Mouse (Mus musculus): Measurements from ENCODE around the gene Als2cl.

Gene Als2cl

DNA sequence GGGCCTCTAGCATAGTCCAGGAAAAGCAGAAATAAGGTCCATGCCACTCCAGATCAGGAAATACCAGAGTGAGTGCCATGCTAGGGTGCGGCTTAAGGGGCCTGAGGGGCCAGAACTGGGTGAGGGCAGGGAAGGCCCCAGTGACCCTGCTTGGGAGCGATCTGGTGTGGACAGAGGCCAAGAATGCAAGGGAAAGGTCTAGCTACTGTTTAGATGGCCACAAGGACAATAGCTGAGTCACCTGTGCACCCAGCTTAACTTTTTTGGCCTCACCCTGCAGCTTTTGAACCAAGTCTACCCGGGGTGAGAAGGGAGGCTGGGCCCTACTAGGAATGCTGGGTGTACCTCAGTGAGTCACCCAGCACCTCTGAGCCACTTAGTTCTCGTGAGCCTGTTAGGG lies 1.1 kb downstream of the Als2cl start:
- no peak for DNase-seq (ENCODE audit: low spot score in 2 of 2)

DNA sequence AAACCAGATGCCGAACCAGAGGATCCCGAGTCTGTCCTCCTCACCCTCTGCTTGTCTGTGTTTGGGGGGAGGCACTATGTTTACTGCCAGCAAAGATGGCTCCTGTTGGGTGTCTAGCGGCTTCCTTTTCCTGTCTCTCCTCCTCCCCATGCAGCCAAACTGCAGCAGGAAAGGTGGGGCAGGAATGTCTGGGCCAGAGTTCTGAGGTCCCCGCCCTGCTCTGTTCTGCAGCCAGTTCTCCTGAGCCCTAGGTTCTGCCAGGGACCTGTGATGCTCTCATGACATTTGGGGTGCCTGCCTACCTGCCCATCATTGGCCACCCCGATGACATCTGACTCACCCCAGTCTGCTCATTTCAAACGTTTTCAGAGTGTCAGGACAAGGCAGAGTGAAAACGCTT lies 2.3 kb downstream of the Als2cl start:
- DNase-seq (ENCODE audit: low spot score in 2 of 2), result no peak

DNA sequence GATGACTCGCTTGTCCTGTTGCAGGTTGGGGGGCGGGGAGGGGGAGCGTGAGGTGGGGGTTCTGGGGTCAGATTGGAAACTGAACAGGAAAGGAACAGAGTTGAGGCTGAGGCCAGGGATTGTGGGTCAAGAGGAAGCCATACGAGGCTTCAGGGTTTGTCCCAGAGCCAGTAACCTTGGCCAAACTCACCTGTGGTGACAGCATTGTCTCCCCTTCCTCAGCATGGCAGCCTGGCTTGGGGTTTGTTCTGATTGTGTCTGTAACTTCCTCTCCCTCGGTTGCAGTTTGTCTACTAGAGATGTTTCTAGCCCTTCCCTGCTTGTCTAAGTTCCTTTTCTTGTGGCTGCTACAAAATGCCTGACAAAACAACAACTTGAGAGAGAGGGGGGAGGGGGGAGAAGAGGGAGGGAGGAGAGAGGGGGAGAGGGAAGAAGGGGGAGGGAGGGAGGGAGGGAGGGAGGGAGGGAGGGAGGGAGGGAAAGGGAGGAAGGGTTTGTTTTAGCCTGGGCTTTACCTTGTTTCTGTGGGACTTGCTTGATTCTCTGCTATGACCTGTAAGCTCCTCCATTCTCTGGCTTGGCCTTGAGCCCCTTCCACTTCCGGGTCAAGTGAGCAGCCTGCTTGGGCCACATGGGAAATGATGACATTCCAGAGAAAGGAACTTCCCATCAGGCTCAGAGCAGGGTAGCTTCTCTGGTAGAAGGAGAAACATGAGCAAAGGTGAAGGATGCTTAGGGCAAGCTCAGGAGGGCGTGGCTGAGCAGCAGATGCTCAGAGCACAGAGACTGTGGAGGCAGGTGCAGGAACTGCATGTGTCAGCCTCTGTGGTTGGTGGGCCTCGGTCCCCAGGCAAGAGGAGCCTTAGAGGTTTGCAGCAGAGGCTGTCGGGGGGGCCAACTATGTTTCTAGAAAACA lies 8.0 kb downstream of the Als2cl start:
- no peak for DNase-seq (ENCODE audit: low spot score in 2 of 2)

DNA sequence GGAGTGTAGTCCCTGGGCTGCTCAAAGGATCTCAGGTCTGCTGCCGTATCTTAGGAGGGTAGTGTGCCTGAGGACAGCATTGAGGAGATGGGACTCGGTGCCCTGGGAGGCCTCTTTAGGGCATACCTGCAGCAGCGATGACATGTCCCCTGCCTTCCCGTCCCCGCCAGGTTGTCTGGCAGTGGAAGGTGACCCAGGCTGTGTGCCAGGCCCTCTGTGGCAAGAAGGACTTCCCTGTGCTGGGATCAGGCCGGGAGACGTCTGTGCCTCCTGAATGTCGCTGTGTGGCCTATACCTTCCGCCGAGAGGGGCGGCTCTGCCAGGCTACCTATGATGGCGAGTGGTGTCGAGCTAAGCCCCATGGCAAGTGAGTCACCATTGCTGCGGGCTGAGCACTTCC lies 9.3 kb downstream of the Als2cl start:
- no peak for DNase-seq (ENCODE audit: low spot score in 2 of 2)

DNA sequence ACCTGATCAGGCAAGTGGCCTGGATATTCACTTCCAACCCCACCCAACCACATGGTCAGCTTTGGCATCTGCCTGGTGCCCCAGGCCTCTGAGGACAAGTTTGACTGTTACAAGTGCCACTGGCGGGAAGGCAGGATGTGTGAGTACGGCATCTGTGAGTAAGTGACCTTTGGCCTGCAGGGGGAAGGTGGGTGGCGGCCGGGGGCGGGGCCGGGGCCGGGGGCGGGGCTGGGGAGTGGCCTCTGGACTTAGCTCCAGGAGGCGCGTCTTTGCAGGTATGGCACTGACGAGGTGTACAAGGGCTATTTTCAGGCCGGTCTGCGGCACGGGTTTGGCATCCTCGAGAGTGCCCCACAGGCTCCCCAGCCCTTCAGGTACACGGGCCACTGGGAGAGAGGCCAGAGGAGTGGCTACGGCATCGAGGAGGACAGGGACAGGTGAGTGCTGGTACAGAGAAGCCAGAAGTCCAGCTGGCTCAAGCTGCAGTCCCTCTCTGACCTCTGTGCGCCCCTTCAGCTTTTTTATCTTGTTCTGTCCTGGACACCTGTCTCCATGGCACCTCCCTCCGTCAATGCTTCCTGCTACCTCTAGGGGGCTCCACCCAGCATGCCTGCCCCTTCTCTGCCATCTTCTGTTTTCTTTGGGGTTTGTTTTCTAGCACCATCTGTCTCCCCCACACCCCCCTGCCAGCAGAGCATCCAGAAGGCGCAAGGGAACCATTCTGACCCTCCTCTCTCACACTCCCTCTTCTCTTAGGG lies 10.5 kb downstream of the Als2cl start:
- DNase-seq (ENCODE audit: low spot score in 2 of 2), result no peak

DNA sequence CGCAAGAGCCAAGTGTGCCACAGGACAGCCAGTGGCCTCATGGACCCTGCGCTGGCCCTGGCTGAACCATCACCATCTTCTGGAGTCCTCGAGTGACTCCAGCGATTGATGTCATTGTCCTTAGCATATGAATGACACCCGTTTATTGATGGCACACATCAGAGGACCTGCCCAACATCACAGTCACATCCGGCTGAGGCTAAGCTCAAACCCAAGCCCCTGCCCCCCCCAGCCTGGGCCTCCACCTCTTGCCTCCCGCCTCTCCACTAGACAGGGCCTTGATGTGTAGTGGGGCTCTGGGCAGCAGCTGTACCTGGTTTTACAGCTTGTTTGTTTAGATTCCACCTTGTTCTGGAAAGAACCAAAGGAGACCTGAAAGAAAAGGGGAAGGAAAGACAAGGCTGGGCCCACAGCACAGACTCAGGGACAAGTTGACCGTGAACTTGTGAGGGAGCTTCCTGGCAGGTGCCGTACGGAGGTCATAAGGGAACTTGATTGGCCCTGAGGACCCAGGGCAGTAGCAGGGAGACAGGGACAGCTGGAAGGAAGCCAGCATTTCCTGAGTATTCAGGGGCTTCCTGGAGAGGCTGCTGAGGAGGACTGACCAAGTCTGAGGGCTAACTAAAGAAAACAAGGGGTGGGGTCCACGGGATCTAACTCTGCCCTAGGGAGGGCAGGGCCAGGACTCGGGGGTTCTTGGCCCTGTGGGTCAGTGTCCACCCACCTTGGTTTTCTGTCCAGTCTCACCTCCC lies 11.6 kb downstream of the Als2cl start:
- no peak for DNase-seq (ENCODE audit: low spot score in 2 of 2)

DNA sequence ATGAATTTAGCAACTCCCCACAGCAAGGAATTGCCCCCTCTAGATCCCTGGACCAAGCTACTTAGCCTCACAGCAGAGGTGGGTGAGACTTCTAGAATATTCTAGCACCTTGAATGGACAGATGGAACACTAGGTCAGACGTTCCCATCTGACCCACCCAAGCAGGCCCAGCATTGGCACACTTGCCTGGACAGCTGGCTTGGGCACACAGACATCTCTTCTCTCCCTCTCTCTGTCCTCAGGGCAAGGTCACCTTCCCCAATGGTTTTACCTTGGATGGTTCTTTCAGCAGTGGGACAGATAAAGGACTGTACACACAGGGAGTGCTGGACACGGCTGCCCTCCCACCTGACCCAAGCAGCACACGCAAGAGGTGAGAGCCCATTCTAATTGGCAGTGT lies 12.9 kb downstream of the Als2cl start:
- no peak for DNase-seq (ENCODE audit: low spot score in 2 of 2)

DNA sequence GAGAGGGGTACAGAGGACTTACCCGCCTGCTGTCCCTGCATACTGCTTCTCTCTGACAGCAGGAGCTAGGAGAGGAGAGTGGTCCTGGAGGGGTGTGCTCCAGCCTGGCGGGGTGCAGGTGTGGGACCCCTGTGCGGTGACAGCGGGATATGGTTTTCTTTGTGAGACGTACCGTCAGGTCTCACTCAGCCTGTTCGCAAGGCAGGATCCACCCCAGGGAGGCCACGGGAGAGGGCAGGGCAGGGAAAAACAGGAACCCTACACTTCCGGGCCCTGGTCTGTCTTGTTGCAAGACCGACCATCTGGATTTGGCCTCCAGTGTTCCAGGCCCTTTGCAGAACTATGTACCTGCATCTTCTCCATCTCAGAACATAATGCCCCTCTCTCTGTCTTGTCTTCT lies 13.8 kb downstream of the Als2cl start:
- no peak for DNase-seq (ENCODE audit: low spot score in 2 of 2)

DNA sequence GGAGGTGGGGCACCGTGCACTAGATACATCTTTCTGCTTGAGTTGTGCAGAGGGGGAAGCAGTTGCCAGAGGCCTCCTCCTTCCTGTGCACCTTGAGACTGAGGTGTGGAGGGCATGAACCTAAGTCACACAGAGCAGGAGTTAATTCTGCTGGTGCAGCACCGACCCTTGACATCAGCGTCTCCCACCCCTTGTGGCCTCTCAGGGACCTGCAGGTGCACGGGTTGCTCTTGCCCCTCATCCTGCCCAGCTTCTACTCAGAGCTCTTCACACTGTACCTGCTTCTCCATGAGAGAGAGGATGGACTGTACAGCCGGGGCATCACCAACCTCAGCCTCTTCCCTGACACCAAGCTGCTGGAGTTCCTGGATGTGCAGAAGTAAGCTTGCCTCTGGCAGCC lies 15.8 kb downstream of the Als2cl start:
- DNase-seq (ENCODE audit: low spot score in 2 of 2), result no peak

DNA sequence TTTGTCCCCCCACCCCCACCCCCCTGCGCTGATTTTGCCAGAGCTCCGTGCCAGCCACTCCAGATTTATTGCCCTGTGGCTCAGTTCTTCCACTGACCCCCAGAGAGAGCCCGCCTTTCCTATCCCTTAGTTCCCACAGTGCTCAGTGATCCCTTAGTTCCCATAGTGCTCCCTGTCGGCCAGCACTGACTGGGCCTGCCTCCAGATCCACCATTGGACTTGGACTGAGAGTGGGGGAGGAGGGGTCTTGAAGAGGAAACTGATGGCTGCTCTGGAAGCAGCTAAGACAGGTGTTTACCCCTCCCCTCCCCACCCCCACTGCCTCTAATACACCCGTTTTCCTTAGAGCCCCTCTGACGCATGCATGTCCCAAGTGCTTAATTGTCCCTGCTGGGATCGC lies 16.3 kb downstream of the Als2cl start:
- DNase-seq (ENCODE audit: low spot score in 2 of 2), result no peak

DNA sequence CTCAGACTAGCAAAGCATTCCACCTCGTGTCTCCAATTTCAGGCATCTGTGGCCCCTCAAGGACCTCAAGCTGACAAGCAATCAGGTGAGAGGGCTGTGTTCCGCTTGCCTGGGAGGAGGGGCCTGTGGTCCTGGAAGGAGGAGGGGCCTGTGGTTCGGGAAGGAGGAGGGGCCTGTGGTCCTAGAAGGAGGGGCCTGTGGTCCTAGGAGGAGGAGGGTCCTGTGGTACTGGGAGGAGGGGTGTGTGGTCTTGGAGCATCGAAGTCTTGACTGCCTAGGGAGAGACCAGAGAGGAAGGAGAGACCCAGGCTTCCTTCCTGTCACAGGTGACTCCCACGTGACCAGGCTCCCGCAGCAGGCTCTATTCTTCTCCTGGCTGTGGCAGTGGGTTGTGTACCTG lies 16.9 kb downstream of the Als2cl start:
- peak in 1 of 2 experiments; percentile 32 for DNase-seq (ENCODE audit: low spot score in 2 of 2)

DNA sequence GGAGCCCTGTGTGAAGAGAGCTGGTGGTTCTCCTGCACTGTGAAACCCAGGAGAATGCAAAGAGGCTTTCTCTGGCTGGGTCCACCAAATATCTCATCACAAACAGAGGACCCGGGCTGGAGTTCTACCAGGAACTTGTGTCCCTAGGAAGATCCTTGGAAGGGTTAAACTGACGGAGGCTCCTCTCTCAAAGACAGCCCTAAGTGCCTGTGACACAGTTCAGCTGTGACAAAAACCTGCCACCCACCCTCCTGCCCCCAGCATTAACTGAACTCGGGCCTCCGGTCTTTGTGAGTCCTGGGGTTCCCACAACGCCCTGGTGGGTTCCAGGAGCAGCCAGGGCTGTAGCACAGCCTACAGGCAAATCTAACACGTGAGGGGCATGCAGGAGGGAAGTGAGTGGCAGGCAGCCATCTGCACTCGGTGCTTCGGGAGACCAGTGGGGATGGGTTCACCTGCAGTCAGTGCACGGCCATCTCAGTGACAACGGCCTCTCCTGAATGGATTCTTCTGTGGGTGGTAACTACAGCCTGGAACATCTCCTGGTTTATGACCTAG lies 19.9 kb downstream of the Als2cl start:
- no peak for DNase-seq (ENCODE audit: low spot score in 2 of 2)

DNA sequence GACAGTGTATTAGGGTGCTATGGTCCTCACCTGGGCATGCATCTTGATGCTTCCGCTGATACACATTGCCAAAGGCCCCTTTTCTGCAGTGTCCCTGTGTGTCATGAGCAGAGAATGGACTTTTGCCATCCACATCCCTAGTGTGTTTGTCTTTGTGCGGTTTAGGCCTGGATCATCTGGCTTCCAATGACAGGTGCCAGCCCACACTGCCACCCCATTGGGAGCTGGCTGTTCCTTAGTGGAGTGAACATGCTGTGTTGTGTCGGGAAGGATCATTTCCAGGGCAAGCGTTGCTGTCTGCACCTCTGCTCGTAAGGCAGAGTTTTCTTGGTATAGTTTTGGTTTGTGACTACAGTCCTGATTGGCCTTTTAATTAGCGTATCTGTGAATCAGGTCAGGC lies 21.5 kb downstream of the Als2cl start:
- no peak for DNase-seq (ENCODE audit: low spot score in 2 of 2)

DNA sequence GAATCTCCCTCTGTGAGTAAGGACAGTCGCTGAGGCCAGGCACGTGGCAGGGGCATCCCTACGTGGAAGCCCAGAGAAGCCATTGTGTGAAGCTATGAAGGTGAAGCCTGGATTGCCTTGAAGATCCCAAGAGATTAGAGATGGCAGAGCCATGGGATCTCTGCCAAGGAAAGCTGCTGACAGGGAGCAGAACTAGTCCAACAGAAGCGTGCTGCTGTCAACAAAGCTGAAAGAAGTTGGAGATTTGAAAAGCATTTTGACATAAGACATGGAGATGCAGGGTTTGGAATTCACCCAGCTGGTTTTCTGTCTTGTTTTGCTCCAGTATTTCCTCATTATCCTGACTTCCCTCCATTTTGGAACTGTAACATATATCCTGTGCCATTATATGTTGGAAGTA lies 22.6 kb downstream of the Als2cl start:
- no peak for DNase-seq (ENCODE audit: low spot score in 2 of 2)

DNA sequence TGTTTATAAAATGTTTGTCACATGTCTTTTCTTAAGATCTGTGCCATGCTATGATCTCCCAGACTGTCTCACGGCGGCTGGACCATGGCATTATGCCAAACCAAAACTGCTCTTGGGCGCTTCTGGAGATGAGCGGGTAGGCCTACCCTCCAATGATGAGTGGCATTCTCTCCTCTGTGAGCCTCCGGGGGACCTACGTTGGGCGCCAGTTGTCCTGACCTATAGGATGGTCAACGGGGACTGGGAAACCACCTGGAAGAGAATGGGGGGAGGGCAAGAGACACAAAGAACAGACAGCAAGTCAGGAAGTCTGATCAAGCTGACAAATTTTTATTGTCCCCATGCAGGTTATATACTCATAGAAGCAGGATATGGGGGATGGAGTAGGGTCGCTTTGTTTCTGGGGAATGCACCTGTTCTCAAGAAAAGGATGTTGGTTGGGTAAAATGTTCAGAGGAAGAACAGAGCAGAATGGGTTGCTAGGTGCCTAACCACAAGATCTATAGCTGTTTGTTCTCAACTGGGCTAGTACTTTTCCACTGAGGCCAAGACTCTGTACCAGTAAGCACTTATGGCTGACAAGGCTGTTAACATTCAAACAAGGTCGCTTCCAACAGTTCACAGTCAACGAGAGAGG lies 27.6 kb downstream of the Als2cl start:
- no peak for DNase-seq (ENCODE audit: low spot score in 2 of 2)

DNA sequence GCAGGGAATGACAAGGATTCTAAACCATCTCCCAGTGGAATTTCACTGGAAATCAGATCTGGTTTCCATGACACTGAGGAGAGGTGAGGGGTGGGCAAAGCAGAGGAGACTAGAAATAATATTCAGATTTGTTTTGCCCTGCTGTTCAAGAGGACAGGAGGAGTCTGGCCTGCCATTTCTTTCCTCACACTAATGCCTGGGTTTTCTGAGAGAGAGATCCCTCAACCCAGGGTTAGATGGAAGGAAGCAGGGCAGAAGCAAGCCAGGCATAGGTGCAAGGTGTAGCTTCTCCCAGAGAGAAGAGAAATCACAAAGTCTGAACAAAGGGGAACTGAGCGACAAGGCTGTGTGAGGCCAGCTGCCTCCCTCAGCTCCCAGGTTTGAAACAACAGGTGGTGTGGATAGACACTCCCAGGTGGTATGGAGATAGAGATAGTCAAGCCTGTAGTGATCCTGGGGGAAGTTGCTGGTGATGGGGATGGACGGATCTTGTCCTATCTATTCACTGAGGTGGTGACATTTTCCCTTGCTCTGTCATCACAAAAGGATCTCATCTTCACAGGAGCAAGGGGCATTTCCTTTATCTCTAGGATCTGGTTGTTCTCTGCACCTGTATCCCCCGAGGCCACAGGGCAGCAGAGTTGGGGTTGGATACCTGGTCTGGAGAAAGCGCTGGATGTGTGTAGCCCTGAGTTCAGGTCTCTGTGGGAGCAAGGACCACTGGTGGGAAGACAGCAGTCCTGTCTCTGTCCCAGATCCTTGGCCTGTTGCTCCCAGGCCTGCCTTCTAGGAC lies 28.4 kb downstream of the Als2cl start:
- no peak for DNase-seq (ENCODE audit: low spot score in 2 of 2)

DNA sequence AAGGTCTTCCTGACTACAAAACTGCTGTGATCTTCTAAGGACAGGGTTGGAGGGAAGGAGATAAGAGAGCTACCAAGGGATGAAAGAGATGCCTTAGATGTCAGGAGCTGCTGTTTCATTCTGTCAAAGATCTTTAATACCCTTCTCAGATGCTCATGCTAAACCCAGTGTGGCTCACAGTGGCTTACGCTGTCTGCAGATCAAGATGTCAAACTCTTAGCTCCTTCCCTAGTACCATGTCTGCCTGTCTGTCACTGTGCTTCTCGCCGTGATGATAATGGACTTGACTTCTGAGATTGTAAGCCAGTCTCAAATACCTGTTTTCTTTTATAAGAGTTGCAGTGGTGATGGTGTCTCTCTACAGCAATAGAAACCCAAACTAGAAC lies 29.0 kb downstream of the Als2cl start:
- no peak for DNase-seq (ENCODE audit: low spot score in 2 of 2)

DNA sequence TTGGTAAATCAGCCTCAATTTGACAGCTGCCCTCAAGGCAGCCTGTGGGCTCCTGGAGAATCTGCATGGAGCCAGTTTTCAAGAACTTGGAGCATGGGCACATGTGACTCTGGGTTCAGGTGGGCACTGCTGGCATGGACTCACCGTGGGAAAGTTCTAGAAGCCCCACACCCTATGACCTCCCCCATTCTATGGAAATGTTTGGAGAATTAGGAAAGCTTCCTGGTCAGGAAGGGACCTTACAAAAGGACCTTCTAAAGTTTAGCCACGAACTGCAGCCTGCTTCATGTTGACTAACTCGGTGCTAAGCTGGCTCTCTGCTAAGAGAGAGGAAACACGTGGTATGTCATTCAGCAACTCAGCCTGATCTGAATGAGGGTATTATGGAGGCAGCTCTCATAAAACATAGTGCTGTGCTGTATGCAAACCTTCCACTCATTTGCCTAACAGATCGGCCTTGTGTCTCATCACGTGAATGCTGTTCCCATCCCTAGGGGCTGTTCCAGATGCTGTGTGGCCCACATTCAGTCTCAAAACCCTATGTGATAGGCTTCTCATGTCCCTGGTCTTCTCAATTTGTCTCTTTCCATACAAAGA lies 29.8 kb downstream of the Als2cl start:
- no peak for DNase-seq (ENCODE audit: low spot score in 2 of 2)

DNA sequence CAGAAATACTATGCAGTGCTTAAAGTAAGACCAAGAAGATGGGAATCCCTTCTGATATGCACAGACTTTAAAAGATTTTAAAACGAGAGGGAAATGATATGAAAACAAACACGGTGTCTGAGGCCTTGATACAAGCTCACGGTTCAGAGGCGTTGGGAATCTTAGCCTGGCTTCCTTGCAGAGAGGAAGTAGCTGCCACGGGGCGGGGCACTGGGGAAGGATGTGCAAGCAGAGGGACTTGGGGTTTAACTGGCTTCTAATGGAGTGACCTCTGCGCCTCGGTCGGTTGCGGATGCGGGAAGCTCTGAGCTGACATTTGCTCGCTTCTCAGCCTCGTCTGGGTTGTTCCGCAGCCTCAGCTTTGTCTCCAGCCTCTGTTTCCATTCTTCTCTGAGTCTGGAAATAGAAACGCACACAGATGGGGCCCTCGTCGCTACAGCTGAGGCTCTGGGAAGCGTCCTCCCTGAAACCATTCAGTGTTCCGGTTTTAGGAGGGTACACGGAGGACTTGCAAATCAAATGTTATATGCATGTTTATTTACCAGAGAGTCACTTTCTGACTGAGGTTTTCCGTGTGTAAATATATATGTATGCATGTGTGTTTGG lies 35.1 kb downstream of the Als2cl start:
- DNase-seq (ENCODE audit: low spot score in 2 of 2), result no peak

DNA sequence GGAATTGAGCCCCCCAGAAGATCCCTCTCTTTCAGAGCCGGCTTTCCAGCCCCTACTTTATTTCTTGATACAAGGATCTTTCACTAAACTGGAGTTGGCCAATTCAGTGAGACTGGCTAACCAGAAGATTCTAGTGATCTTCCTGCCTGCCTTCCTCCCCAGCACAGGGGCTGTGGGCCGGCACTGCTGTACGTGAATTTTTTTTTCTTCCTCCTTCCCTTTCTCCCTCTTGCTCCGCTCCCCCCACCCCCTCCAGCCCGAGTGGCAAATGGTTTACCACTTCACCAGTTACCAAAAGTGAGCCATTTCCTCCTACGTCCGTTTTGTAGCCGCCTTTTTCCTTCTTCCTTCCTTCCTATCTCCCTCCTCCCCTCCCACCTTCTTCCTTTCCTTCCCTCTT lies 35.8 kb downstream of the Als2cl start:
- no peak for DNase-seq (ENCODE audit: low spot score in 2 of 2)
